ENCODE assay signal across 8 mouse cellular contexts in the genomic region with DNA sequence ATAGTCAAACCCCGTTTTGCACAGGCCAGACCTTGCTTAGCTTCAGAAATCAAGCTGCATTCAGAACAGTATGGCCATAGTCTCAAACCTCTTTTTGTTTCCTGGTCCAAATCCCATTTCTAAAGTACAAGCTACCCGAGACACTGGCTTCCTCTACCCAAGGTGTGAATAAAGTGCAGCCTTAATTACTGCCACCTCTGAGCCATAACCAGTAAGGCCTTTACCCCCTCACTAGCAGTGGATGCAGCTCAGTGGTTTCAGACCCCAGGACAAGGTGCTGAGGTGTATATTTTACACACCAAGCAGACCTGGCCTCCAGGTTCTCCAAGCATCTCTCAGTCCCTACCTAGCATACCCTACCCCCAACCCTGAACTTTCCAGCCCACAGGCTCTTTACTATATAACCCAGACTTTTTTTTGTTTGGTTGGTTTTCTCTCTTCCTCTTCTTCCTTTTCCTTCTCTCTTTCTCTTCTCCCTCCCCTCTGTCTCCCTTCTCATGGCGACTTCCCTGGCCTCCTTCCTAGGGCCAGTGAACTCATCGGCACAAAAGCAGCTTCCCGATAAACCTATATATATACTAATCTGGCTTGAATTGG. TPM values are rescaled to one million over a fixed set of nuclear protein-coding genes. Genes with fewer than 3 reads are reported as not detected.
DNase-seq lines count a peak whose midpoint lies in the region; ATAC-seq and TF ChIP-seq lines count a peak whose summit lies in the region.

No protein-coding gene starts in this region.

- DNase-seq in kidney, adult 2 months, result no peak
- no peak for DNase-seq in kidney, adult 8-10 months
- no peak for DNase-seq in adrenal gland, postnatal 36 days
- DNase-seq in gastrocnemius, adult 18-20 months (ENCODE audit: low spot score), result no peak

- H3K9ac ChIP-seq in hindbrain, embryonic 16.5 days (ENCODE audit: low read depth, low read length), result peak overlapping the region; percentile 80

- no peak overlapping the region; the same call in 1 of the 2 replicates for H3K4me3 ChIP-seq in kidney, adult 2 months (ENCODE audit: insufficient read depth, low read depth, low read length)
- peak overlapping the region; percentile 82 for H3K4me3 ChIP-seq in brown adipose tissue, adult 24 weeks (ENCODE audit: insufficient read depth, low read depth, low read length)
- peak overlapping the region; percentile 54 for H3K4me3 ChIP-seq in hindbrain, embryonic 16.5 days (ENCODE audit: low read length)
- H3K4me3 ChIP-seq in myocyte, result peak overlapping the region; percentile 54

- H3ac ChIP-seq in myocyte (ENCODE audit: control insufficient read depth, insufficient read length), result peak overlapping the region; percentile 31

- no peaks in the 10 kb centered on the region for H3K36me3 ChIP-seq in kidney, adult 2 months (ENCODE audit: control insufficient read depth, insufficient read depth, low read length)
- peaks cover 2% of the 10 kb centered on the region; the same call in 1 of the 2 replicates for H3K36me3 ChIP-seq in hindbrain, embryonic 16.5 days (ENCODE audit: control insufficient read depth, insufficient read depth, low read length)
- H3K36me3 ChIP-seq in myocyte (ENCODE audit: control insufficient read depth, insufficient read depth), result no peaks in the 10 kb centered on the region

- TF ChIP-seq CTCF in kidney, adult 2 months (conservative IDR thresholded peaks at IDR 0.05; ENCODE audit: insufficient read depth, insufficient read length, low read depth, low read length), result no peak

- H3K4me1 ChIP-seq in kidney, adult 2 months (ENCODE audit: control insufficient read depth, insufficient read depth, low read length), result peaks cover 15% of the 10 kb centered on the region; the same call in 1 of the 2 replicates
- peaks cover 8% of the 10 kb centered on the region; the same call in 1 of the 2 replicates for H3K4me1 ChIP-seq in brown adipose tissue, adult 24 weeks (ENCODE audit: control insufficient read depth, insufficient read depth, insufficient read length, low read length)
- peaks cover 11% of the 10 kb centered on the region for H3K4me1 ChIP-seq in hindbrain, embryonic 16.5 days (ENCODE audit: control insufficient read depth, insufficient read depth, low read depth, low read length)

- H3K27ac ChIP-seq in kidney, adult 2 months (ENCODE audit: insufficient read depth, low read depth, low read length), result peak overlapping the region; percentile 96
- peak overlapping the region; percentile 90 for H3K27ac ChIP-seq in brown adipose tissue, adult 24 weeks (replicated peaks; ENCODE audit: low read depth, low read length)
- peak overlapping the region; percentile 96 for H3K27ac ChIP-seq in hindbrain, embryonic 16.5 days (ENCODE audit: low read depth, low read length)

- no peaks in the 10 kb centered on the region for H3K79me2 ChIP-seq in myocyte (ENCODE audit: control insufficient read depth, insufficient read depth)

- no peak for TF ChIP-seq POLR2A in kidney, adult 2 months (IDR thresholded peaks at IDR 0.05; ENCODE audit: low read depth, low read length)
- no peak for TF ChIP-seq POLR2A in myocyte (IDR thresholded peaks at IDR 0.05; ENCODE audit: insufficient read length, low read depth)

- WGBS in kidney, adult 2 months, result 53% methylated on average over 5 of the region's 5 CpGs
- WGBS in hindbrain, embryonic 16.5 days, result 68% methylated on average over 5 of the region's 5 CpGs

- H3K9me3 ChIP-seq in hindbrain, embryonic 16.5 days (ENCODE audit: control insufficient read depth, low read length), result no peaks in the 10 kb centered on the region

- H3K27me3 ChIP-seq in kidney, adult 2 months (replicated peaks; ENCODE audit: control insufficient read depth, insufficient read depth, low read length), result no peaks in the 10 kb centered on the region
- H3K27me3 ChIP-seq in hindbrain, embryonic 16.5 days (replicated peaks; ENCODE audit: control insufficient read depth, insufficient read depth, low read length), result no peaks in the 10 kb centered on the region
- no peaks in the 10 kb centered on the region for H3K27me3 ChIP-seq in myocyte (ENCODE audit: control insufficient read depth, insufficient read depth, insufficient read length)

- peak overlapping the region; percentile 95 for H3K4me2 ChIP-seq in hindbrain, embryonic 16.5 days (ENCODE audit: low read length)
- peak overlapping the region; percentile 99 for H3K4me2 ChIP-seq in myocyte (ENCODE audit: low read depth)

- ATAC-seq in hindbrain, embryonic 16.5 days, result no peak
- no peak; the same call in 1 of the 2 replicates for ATAC-seq in frontal cortex, adult (ENCODE audit: low TSS enrichment)

TF ChIP-seq in myocyte, 11 proteins besides CTCF, POLR2A, EP300 and RAD21:
- TF ChIP-seq POLR2AphosphoS2 (IDR thresholded peaks at IDR 0.05; ENCODE audit: insufficient read length, low read depth), result no peak
- TF ChIP-seq USF1 (IDR thresholded peaks at IDR 0.05; ENCODE audit: low read depth), result no peak
- no peak for TF ChIP-seq TCF3 (IDR thresholded peaks at IDR 0.05; ENCODE audit: insufficient read length, low read depth)
- TF ChIP-seq MYOD1 (IDR thresholded peaks at IDR 0.05; ENCODE audit: control insufficient read depth in 1 of 3, insufficient read length in 2 of 3, low read depth in 2 of 3), result no peak
- TF ChIP-seq MAX (IDR thresholded peaks at IDR 0.05; ENCODE audit: low read depth), result no peak
- no peak for TF ChIP-seq SRF (IDR thresholded peaks at IDR 0.05; ENCODE audit: control insufficient read depth, insufficient read length, low read depth)
- no peak for TF ChIP-seq CEBPB (IDR thresholded peaks at IDR 0.05; ENCODE audit: insufficient read depth, poor library complexity, severe bottlenecking)
- no peak for TF ChIP-seq MYOG (IDR thresholded peaks at IDR 0.05; ENCODE audit: control insufficient read depth in 1 of 3, insufficient read depth in 1 of 3, insufficient read length in 2 of 3, low read depth in 2 of 3)
- no peak for TF ChIP-seq REST (IDR thresholded peaks at IDR 0.05; ENCODE audit: insufficient read depth, insufficient read length)
- no peak for TF ChIP-seq E2F4 (IDR thresholded peaks at IDR 0.05; ENCODE audit: insufficient read depth)
- TF ChIP-seq TCF12 (IDR thresholded peaks at IDR 0.05; ENCODE audit: insufficient read depth, poor library complexity, severe bottlenecking), result no peak

RNA-seq across cellular contexts. Expression of a gene that starts 56.3 kb away (rescaled TPM):
- polyA plus RNA-seq in kidney, adult 2 months (2012; rRNA removed), result 10.8 and 11.4 TPM in 2 replicates
- polyA plus RNA-seq in brown adipose tissue, adult 24 weeks (2012; ENCODE audit: insufficient read depth, insufficient read length, missing spikeins), result 2.5 and 3.7 TPM in 2 replicates
- 12.1 and 12.6 TPM in 2 replicates for polyA plus RNA-seq in hindbrain, embryonic 16.5 days (2015; fragmentation: Nextera tagmentation; extraction: Ambion mirVana)
- polyA plus RNA-seq in myocyte (2012; fragmentation: generic; extraction: Trizol), result 10.5 TPM
- 1 to 10 TPM; 8.2 to 8.3 TPM for total RNA-seq in adrenal gland, postnatal 36 days (2021)
- 1 to 10 TPM; 2.8 to 2.9 TPM for total RNA-seq in gastrocnemius, adult 18-20 months (2021)
